In the genomic region with DNA sequence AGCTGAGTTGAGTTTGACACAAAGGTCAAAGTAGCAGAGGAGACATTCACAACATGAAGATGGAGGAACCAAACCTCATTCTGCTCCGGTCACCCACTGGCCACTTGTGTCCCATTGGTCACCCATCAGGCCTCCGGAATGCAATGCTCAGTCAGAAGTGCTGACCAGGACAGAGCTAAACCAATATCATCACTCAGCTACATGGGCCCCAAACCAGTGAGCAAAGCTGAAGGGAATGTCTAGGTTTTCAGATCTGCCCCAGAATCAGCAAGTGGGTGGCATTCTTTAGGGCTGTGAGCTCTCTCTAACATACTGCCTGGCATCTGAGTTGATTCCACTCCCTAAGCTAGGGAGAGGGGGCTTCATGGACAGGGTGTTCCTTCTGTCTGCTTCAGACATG, we compare ENCODE assay signal across 19 mouse cellular contexts.
"Had no signal": no experiment of that assay in that cellular context is flagged by ENCODE, and none has a peak within 500 bp of the region (broad histone marks: within the 10 kb centered on the region; RNA-seq: fewer than 3 reads in every experiment).

No protein-coding gene starts in this region.

- H3K27me3 ChIP-seq: limb, embryonic 13.5 days; liver, embryonic 13.5 days; midbrain, embryonic 13.5 days; neural tube, embryonic 12.5 days; neural tube, embryonic 15.5 days had no signal

- H3K9me3 ChIP-seq: limb, embryonic 10.5 days; limb, embryonic 13.5 days; liver, embryonic 13.5 days; midbrain, embryonic 13.5 days; neural tube, embryonic 12.5 days; neural tube, embryonic 15.5 days had no signal

- DNase-seq: kidney, adult 2 months; kidney, postnatal 25 days; layer of hippocampus, adult 9-11 months; liver; liver, embryonic 13.5 days; lung, adult 2 months; lung, postnatal 14 days; lung, postnatal 4 days; right cerebral cortex, adult 18-20 months; right cerebral cortex, postnatal 25 days; thymus, adult 18-20 months; thymus, postnatal 36 days had no signal

- H3K9ac ChIP-seq: limb, embryonic 13.5 days; liver, embryonic 13.5 days; midbrain, embryonic 13.5 days; neural tube, embryonic 12.5 days; neural tube, embryonic 15.5 days had no signal

- H3K36me3 ChIP-seq: limb, embryonic 10.5 days; limb, embryonic 13.5 days; liver, embryonic 13.5 days; midbrain, embryonic 13.5 days; neural tube, embryonic 12.5 days; neural tube, embryonic 15.5 days had no signal

- H3K27ac ChIP-seq: kidney, postnatal 0 days; layer of hippocampus, adult 2 months; limb, embryonic 10.5 days; limb, embryonic 13.5 days; liver, embryonic 13.5 days; midbrain, embryonic 13.5 days; neural tube, embryonic 12.5 days; neural tube, embryonic 15.5 days had no signal

- H3K4me2 ChIP-seq: limb, embryonic 13.5 days; liver, embryonic 13.5 days; midbrain, embryonic 13.5 days; neural tube, embryonic 12.5 days; neural tube, embryonic 15.5 days had no signal

- H3K4me1 ChIP-seq: limb, embryonic 10.5 days; limb, embryonic 13.5 days; neural tube, embryonic 12.5 days; neural tube, embryonic 15.5 days had no signal

- H3K4me3 ChIP-seq: layer of hippocampus, adult 2 months; limb, embryonic 10.5 days; limb, embryonic 13.5 days; liver, embryonic 13.5 days; midbrain, embryonic 13.5 days; neural tube, embryonic 12.5 days; neural tube, embryonic 15.5 days had no signal
